Mouse (Mus musculus) forebrain, embryonic 12.5 days (tissue): ENCODE measurements around the gene Ptprn2. TPM values are rescaled to one million over a fixed set of nuclear protein-coding genes. Genes with fewer than 3 reads are reported as not detected.
"Not testable (repeated sequence)": the region's sequence is repeated elsewhere in the genome, so short reads cannot be mapped to it uniquely, and the experiment has no call there.

Source experiments
- ATAC-seq: fragments of 200-750 bp; cut with Nextera tagmentation; 2 replicates; pipeline ENCODE4 v1.8.0; 2017; ENCODE audit warnings: moderate TSS enrichment; ENCODE audit not compliant: low FRiP score
- H3K27ac ChIP-seq: fragments of 300-500 bp; sonication (generic); 2 replicates; pipeline ENCODE4 v1.5.1; 2016; ENCODE audit warnings: mild to moderate bottlenecking
- H3K27me3 ChIP-seq: fragments of 300-500 bp; sonication (generic); 2 replicates; pipeline ENCODE4 v1.6.1; 2016; ENCODE audit warnings: mild to moderate bottlenecking
- H3K36me3 ChIP-seq: fragments of 300-500 bp; sonication (generic); replicated peaks from 2 replicates; pipeline ENCODE4 v1.6.1; 2016; ENCODE audit warnings: mild to moderate bottlenecking
- H3K4me1 ChIP-seq: fragments of 300-500 bp; sonication (generic); 2 replicates; pipeline ENCODE4 v1.6.1; 2016
- H3K4me2 ChIP-seq: fragments of 300-500 bp; sonication (generic); 2 replicates; pipeline ENCODE4 v1.6.1; 2016; ENCODE audit warnings: mild to moderate bottlenecking, moderate library complexity
- H3K4me3 ChIP-seq: fragments of 300-500 bp; sonication (generic); replicated peaks from 2 replicates; pipeline ENCODE4 v1.5.1; 2016; ENCODE audit warnings: mild to moderate bottlenecking
- H3K9ac ChIP-seq: fragments of 300-500 bp; sonication (generic); 2 replicates; pipeline ENCODE4 v1.6.1; 2016; ENCODE audit warnings: mild to moderate bottlenecking
- H3K9me3 ChIP-seq: fragments of 300-500 bp; sonication (generic); 2 replicates; pipeline ENCODE4 v1.6.1; 2016
- WGBS: fragments of 180-500 bp; shearing (Covaris S2); methylation state at CpG from one replicate; pipeline ENCODE4 v1.1.7; 2016; 5-methylcytosine and 5-hydroxymethylcytosine counted together
- polyA plus RNA-seq: library from polyadenylated mRNA; unstranded; fragments of >200 nt; fragmentation: Nextera tagmentation; extraction: Ambion mirVana; gene quantifications from 2 replicates; pipeline ENCODE4 v1.2.1, GENCODE M21; 2016

Gene Ptprn2
- polyA plus RNA-seq, 1 experiment from 2014 or later = 8.8 TPM

DNA sequence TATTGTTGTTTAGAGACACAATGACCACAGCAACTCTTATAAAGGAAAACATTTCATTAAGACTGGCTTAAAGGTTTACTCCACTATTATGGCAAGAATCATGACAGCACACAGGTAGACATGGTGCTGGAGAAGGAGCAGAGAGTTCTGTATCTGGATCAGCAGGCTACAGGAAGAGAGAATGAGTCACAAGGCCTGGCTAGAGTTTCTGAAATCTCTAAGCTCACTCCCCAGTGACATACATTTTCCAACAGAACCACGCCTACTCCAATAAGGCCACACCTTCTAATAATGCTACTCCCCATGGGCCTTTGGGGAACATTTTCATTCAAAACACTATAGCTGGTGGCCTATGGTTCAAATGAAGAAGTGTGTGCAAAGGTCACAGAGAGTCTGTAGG is 53.8 kb downstream of the Ptprn2 start:
- Histone ChIP-seq H3K27me3 (no peaks in the 10 kb centered on the region), H3K9me3 (no peaks in the 10 kb centered on the region), H3K9ac (no peak overlapping the region), H3K4me2 (no peak overlapping the region), H3K4me3 (no peak overlapping the region), H3K4me1 (no peaks in the 10 kb centered on the region), H3K36me3 (no peaks in the 10 kb centered on the region), H3K27ac (no peak overlapping the region)
- WGBS = 100% methylated on average over 1 of the region's 1 CpGs
- ATAC-seq = no peak

DNA sequence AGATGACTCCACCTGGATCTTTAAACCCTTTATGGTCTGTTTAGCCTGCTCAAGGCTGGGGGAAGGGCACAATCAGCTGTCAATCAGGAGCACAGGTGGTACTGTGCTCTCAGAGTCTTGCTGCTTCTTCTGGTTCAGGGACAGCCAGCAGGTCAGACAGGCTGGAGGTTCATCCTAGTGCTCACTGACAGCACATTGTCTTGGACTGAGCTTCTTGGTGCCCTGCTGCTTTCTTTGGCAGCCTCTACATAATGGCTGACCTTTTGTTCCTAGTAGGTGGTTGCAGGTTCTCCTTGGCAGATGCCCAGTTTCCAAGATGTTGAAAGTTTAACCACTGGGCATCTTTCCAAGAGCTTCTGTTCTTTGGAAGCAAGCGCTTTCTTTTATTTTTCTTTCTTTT is 55.1 kb downstream of the Ptprn2 start:
- 83% methylated on average over 1 of the region's 1 CpGs for WGBS
- Histone ChIP-seq H3K4me3 (no peak overlapping the region), H3K36me3 (no peaks in the 10 kb centered on the region), H3K27ac (no peak overlapping the region), H3K9ac (no peak overlapping the region), H3K4me2 (no peak overlapping the region), H3K27me3 (no peaks in the 10 kb centered on the region), H3K9me3 (no peaks in the 10 kb centered on the region), H3K4me1 (no peaks in the 10 kb centered on the region)
- ATAC-seq = no peak

DNA sequence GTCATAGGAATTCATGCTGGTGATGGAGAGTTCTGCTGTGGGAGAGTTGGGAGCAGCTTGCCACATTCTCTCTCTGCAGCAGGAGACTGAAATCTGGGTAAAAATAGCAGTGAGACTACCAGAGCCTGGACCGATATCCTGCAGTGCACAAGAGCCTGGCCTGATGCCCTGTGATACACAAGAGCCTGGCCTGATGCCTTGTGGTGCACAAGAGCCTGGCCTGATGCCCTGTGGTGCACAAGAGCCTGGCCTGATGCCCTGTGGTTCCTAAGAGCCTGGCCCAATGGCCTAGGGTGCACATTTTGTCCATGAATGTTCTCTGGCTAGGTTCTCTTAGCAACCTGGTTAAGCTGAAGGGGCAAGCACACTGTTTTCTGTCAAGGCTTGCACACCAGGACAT is 64.5 kb downstream of the Ptprn2 start:
- Histone ChIP-seq H3K4me1 (no peaks in the 10 kb centered on the region), H3K4me2 (no peak overlapping the region), H3K9ac (no peak overlapping the region), H3K27me3 (no peaks in the 10 kb centered on the region), H3K27ac (no peak overlapping the region), H3K4me3 (no peak overlapping the region), H3K36me3 (no peaks in the 10 kb centered on the region), H3K9me3 (no peaks in the 10 kb centered on the region)
- WGBS = 91% methylated on average over 1 of the region's 1 CpGs
- no peak for ATAC-seq

DNA sequence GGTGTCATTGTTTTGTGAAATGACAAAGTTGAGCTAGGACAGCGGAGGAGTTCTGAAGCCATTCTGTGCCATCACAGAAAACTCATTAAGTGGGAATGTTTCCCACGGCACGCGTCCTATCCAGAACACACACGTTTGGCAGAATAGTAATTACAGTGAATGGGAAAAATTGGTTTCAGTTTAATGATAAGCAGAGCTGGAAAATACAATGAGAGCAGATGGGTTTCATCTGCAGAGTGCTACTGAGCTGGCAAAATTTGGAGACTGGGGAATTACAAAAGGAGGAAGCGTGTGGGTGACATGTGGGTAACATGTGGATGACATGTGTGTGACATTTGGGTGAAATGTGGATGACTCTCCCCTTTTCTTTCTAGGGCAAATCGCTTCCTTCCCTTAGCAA is 66.0 kb downstream of the Ptprn2 start:
- no peak overlapping the region for H3K4me3 ChIP-seq
- no peak for ATAC-seq
- no peaks in the 10 kb centered on the region for H3K27me3 ChIP-seq
- no peak overlapping the region for H3K4me2 ChIP-seq
- no peak overlapping the region for H3K27ac ChIP-seq
- no peaks in the 10 kb centered on the region for H3K36me3 ChIP-seq
- no peaks in the 10 kb centered on the region for H3K4me1 ChIP-seq
- no peak overlapping the region for H3K9ac ChIP-seq
- WGBS = 82% methylated on average over 7 of the region's 7 CpGs
- no peaks in the 10 kb centered on the region for H3K9me3 ChIP-seq

DNA sequence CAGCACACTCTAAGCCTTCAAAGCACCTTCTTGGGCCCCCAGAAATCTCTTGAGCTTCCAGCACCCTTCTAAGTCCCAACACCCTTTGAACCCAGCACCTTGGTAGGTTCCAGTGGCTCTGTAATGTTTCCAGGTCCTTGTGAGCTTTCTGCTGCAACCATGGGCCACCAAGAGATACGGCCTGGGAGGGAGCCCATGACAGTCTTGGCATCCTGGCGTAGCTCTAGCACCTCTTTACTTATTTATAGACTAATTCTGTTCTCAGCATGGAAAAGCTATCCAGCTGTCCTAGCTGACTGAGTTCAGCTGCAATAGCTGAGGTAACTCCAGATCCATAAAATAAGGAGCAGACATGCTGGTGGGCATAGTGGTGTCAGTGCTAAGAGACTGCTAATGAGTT is 66.8 kb downstream of the Ptprn2 start:
- no peaks in the 10 kb centered on the region for H3K9me3 ChIP-seq
- 89% methylated on average over 2 of the region's 2 CpGs for WGBS
- H3K4me2 ChIP-seq = no peak overlapping the region
- H3K4me3 ChIP-seq = no peak overlapping the region
- H3K27ac ChIP-seq = no peak overlapping the region
- no peaks in the 10 kb centered on the region for H3K27me3 ChIP-seq
- ATAC-seq = no peak
- H3K4me1 ChIP-seq = no peaks in the 10 kb centered on the region
- no peak overlapping the region for H3K9ac ChIP-seq
- H3K36me3 ChIP-seq = no peaks in the 10 kb centered on the region

DNA sequence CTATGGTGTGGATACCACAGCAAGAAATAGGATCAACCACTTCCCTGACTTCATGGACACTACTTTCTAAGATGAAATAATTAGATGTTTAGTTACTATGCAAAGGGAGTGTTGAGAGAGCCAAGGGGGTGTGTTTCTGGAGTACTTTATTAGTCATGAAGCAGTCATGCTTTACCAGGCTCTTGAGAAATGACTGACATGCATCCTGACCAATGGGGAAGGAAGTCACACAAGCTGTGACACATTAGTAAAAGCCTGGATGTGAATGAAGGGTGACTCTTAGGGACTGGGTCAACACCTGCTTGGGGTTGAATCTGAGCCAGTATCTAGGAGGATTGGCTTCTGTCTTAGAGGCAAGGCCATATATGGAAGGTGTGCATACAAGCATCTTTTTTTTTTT is 67.8 kb downstream of the Ptprn2 start:
- Histone ChIP-seq H3K4me1 (no peaks in the 10 kb centered on the region), H3K9ac (no peak overlapping the region), H3K36me3 (no peaks in the 10 kb centered on the region), H3K27me3 (no peaks in the 10 kb centered on the region), H3K4me3 (no peak overlapping the region), H3K4me2 (no peak overlapping the region), H3K9me3 (no peaks in the 10 kb centered on the region), H3K27ac (no peak overlapping the region)
- no peak for ATAC-seq

DNA sequence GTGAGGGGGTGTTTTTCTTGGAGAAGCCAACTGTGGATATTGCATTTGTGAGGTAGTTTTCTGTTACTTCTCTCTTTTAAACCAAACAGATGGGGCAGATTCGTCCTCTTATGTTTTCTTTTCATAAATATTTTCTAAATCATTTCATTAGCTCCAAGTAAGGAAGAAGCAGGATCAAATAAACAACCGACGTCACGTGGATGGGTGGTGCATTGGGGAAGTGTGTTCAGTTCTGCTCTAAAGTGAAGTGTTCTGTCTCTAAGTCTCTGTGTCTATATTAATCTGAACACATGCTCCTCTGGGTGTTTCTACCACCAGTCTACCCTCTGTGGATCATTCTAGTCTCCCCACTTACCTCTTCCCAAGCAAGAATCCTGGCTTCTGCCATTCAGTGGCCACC is 70.4 kb downstream of the Ptprn2 start:
- no peak overlapping the region for H3K4me3 ChIP-seq
- no peak for ATAC-seq
- H3K9ac ChIP-seq = no peak overlapping the region
- H3K27me3 ChIP-seq = no peaks in the 10 kb centered on the region
- H3K36me3 ChIP-seq = no peaks in the 10 kb centered on the region
- no peak overlapping the region for H3K4me2 ChIP-seq
- no peak overlapping the region for H3K27ac ChIP-seq
- no peaks in the 10 kb centered on the region for H3K4me1 ChIP-seq
- 81% methylated on average over 4 of the region's 4 CpGs for WGBS
- H3K9me3 ChIP-seq = no peaks in the 10 kb centered on the region

DNA sequence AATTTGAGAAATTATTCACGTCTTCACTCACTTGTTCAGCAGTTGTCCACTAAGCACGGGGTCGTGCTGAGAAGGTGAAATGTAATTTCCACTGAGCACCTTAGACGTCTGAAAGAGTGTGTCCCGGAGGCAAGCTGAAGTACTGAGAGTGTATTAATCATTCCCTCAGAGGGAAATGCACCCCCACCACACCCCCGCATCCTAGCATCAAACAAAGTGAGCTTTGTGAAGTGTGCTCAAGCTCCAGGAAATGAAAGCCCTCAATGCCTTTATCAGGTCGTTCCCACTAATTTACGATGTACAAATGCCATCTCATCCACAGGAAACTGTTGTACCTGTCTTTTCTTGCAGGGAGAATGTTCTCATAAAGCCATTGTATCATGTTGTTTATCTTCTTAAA is 78.9 kb downstream of the Ptprn2 start:
- H3K36me3 ChIP-seq = no peaks in the 10 kb centered on the region
- no peaks in the 10 kb centered on the region for H3K27me3 ChIP-seq
- no peaks in the 10 kb centered on the region for H3K4me1 ChIP-seq
- H3K4me3 ChIP-seq = no peak overlapping the region
- no peaks in the 10 kb centered on the region for H3K9me3 ChIP-seq
- no peak overlapping the region for H3K4me2 ChIP-seq
- WGBS = 86% methylated on average over 8 of the region's 8 CpGs
- H3K9ac ChIP-seq = no peak overlapping the region
- no peak for ATAC-seq
- H3K27ac ChIP-seq = no peak overlapping the region

DNA sequence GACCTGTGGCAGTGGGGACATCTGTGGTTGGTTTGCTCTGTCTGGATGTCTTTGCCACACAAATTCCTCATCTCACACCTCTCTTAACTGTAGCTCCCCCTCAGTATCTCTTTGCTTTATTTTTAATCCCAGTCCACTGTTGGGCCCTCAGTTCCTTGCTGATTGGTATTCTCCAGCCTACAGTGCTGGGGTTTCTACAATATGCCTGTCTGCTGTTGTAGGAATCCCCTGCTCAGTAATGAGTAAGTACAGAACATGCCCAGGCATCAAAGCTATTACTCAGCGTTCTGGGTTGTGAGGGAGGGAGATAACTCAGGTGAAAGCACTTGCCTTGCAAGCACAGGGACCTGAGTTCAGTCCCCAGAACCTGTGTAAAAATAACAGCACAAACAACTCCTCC is 81.2 kb downstream of the Ptprn2 start:
- Histone ChIP-seq H3K27me3 (no peaks in the 10 kb centered on the region), H3K9ac (no peak overlapping the region), H3K27ac (no peak overlapping the region), H3K4me1 (no peaks in the 10 kb centered on the region), H3K4me3 (no peak overlapping the region), H3K36me3 (no peaks in the 10 kb centered on the region), H3K4me2 (no peak overlapping the region), H3K9me3 (no peaks in the 10 kb centered on the region)
- WGBS = 78% methylated on average over 1 of the region's 1 CpGs
- ATAC-seq = no peak

DNA sequence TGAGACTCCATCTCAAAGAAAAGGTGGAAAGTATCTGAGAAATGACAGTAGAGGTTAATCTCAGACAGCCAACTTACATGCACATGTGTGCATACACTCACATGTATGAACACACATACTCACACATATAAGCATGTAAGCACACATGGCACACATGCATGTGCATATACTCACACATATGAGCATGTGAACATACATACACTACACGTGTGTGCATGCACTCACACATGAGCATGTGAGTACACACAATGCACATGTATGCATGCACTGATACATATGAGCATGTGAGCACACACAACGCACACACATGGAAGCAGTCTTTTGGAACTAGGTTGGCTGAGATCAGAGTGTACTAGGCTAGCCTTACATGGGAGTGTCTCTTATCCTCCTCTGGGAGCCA is 81.7 kb downstream of the Ptprn2 start:
- H3K9me3 ChIP-seq = no peaks in the 10 kb centered on the region
- no peaks in the 10 kb centered on the region for H3K36me3 ChIP-seq
- no peak overlapping the region for H3K27ac ChIP-seq
- no peaks in the 10 kb centered on the region for H3K4me1 ChIP-seq
- H3K9ac ChIP-seq = no peak overlapping the region
- H3K4me2 ChIP-seq = no peak overlapping the region
- H3K27me3 ChIP-seq = no peaks in the 10 kb centered on the region
- 85% methylated on average over 2 of the region's 2 CpGs for WGBS
- H3K4me3 ChIP-seq = no peak overlapping the region
- ATAC-seq = no peak

DNA sequence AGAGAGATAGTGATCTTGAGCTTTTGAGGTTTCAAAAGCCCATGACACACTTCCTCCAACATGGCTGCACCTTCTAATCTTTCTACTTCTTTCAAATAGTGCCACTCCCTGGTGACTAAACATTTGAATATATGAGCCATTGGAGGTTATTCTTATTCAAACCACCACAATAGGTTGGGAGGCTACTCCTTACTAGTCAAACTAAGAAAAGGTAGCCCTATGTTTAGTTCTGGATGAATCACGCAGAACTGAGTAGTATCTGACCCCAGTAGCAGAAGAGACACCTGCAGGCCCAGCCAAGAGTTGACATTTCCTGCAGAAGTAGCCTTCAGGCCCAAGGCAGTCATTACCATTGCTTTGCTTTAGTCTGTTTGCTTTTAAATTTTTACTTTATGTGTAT is 84.0 kb downstream of the Ptprn2 start:
- ATAC-seq = no peak
- Histone ChIP-seq H3K9me3 (no peaks in the 10 kb centered on the region), H3K4me1 (no peaks in the 10 kb centered on the region), H3K36me3 (no peaks in the 10 kb centered on the region), H3K9ac (no peak overlapping the region), H3K27me3 (no peaks in the 10 kb centered on the region), H3K4me2 (no peak overlapping the region), H3K4me3 (no peak overlapping the region), H3K27ac (no peak overlapping the region)
- 75% methylated on average over 1 of the region's 1 CpGs for WGBS

DNA sequence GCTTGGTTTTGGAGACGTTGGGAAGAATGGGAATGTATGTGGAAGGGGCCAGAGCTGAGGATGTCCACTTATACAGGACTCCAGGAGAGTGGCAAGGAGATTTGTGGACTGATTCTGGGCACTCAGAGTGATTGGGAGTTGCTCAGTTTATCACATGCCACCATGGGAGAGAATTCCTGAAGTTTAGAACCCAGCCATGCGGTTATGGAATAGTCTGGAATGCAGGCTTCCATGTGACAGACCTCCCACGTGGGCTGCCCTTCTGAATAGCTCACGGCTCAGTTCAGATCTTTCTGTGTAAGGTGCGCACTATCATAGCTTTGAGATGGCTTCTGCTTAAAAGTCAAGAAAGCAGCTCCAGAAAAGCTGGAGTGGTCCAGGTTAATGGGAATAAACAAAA is 88.6 kb downstream of the Ptprn2 start:
- WGBS = 85% methylated on average over 5 of the region's 5 CpGs
- no peaks in the 10 kb centered on the region for H3K9me3 ChIP-seq
- ATAC-seq = no peak

DNA sequence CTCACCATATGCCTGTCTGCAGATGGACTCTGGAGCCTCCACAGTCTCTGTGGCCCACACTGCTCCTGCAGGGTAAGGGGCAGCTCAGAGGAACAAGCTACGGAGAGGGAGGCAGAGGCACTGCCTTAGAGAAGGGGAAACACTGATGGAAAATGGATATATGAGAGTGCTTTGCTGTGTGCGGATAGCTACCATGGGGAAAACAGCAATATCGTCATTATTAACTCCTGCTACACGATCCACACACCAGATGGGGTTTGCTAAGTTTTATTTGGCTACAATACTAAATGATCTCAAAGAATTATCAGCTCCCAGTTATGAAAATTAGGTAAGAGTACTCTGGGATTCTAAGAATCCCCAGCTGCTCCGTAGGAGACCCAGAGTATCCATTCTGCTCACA is 89.2 kb downstream of the Ptprn2 start:
- no peak overlapping the region for H3K4me2 ChIP-seq
- no peak overlapping the region for H3K4me3 ChIP-seq
- no peaks in the 10 kb centered on the region for H3K4me1 ChIP-seq
- ATAC-seq = no peak
- H3K27me3 ChIP-seq = no peaks in the 10 kb centered on the region
- H3K9ac ChIP-seq = no peak overlapping the region
- H3K27ac ChIP-seq = no peak overlapping the region
- H3K9me3 ChIP-seq = no peaks in the 10 kb centered on the region
- H3K36me3 ChIP-seq = no peaks in the 10 kb centered on the region
- 81% methylated on average over 5 of the region's 5 CpGs for WGBS

More for the DNA sequence above, 88.6 kb downstream of the Ptprn2 start:
- Histone ChIP-seq H3K27me3 (no peaks in the 10 kb centered on the region), H3K4me2 (no peak overlapping the region), H3K9ac (no peak overlapping the region), H3K4me1 (no peaks in the 10 kb centered on the region), H3K27ac (no peak overlapping the region), H3K36me3 (no peaks in the 10 kb centered on the region), H3K4me3 (no peak overlapping the region)

DNA sequence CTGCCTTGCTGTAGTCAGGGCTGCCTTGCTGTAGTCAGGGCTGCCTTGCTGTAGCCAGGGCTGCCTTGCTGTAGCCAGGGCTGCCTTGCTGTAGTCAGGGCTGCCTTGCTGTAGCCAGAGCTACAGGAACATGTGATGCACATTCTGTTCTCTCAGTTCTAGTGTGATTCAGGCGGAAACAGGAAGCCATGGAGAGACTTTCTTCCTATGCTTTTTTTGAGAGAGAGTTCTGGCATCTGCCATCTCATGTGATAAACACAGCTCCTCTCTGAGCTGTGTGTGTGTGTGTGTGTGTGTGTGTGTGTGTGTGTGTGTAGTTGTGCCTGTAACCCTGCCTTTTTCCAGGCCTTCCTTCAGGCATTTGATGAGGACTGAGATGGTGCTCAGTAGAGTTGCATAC is 92.4 kb downstream of the Ptprn2 start:
- H3K27ac ChIP-seq, H3K9me3 ChIP-seq, H3K36me3 ChIP-seq, H3K9ac ChIP-seq, H3K27me3 ChIP-seq, ATAC-seq, H3K4me2 ChIP-seq, H3K4me3 ChIP-seq: not testable (repeated sequence)
- WGBS = 67% methylated on average over 1 of the region's 1 CpGs
- H3K4me1 ChIP-seq = peaks cover 16% of the 10 kb centered on the region
